ENCODE assay signal across 12 mouse cellular contexts in genomic region chr4:101172738-101173137, GRCm38 (mm10).
DNase-seq lines count a peak whose midpoint lies in the region; ATAC-seq and TF ChIP-seq lines count a peak whose summit lies in the region.
"Had no signal": no experiment of that assay in that cellular context is flagged by ENCODE, and none has a peak within 500 bp of the region (broad histone marks: within the 10 kb centered on the region; RNA-seq: fewer than 3 reads in every experiment).

No protein-coding gene starts in this region.

- no peak for ATAC-seq in kidney, embryonic 16.5 days (ENCODE audit: low FRiP score, low TSS enrichment)
- no peak for ATAC-seq in hindbrain, embryonic 14.5 days (ENCODE audit: low FRiP score)
- ATAC-seq in stomach, postnatal 0 days (ENCODE audit: low FRiP score, low TSS enrichment), result no peak

- TF ChIP-seq POLR2A in kidney, adult 2 months (IDR thresholded peaks at IDR 0.05; ENCODE audit: low read depth, low read length), result no peak

- H3K27ac ChIP-seq in kidney, adult 2 months (ENCODE audit: insufficient read depth, low read depth, low read length), result no peak overlapping the region
- no peak overlapping the region for H3K27ac ChIP-seq in kidney, embryonic 16.5 days (ENCODE audit: low read length)
- peak overlapping the region; percentile 27 for H3K27ac ChIP-seq in macrophage
- H3K27ac ChIP-seq in hindbrain, embryonic 14.5 days, result no peak overlapping the region
- H3K27ac ChIP-seq in stomach, postnatal 0 days (replicated peaks), result no peak overlapping the region
- H3K27ac ChIP-seq: hindbrain, embryonic 15.5 days had no signal

- no peaks in the 10 kb centered on the region for H3K4me1 ChIP-seq in kidney, adult 2 months (ENCODE audit: control insufficient read depth, insufficient read depth, low read length)
- no peaks in the 10 kb centered on the region for H3K4me1 ChIP-seq in kidney, embryonic 16.5 days (ENCODE audit: insufficient read depth, low read length)
- no peaks in the 10 kb centered on the region for H3K4me1 ChIP-seq in hindbrain, embryonic 14.5 days (replicated peaks; ENCODE audit: control insufficient read depth, insufficient read depth, low read length)
- no peaks in the 10 kb centered on the region for H3K4me1 ChIP-seq in stomach, postnatal 0 days (replicated peaks; ENCODE audit: control insufficient read depth, insufficient read depth)
- H3K4me1 ChIP-seq: hindbrain, embryonic 15.5 days had no signal

- H3K9ac ChIP-seq in kidney, embryonic 16.5 days (replicated peaks; ENCODE audit: low read length), result no peak overlapping the region
- no peak overlapping the region for H3K9ac ChIP-seq in hindbrain, embryonic 14.5 days
- H3K9ac ChIP-seq in stomach, postnatal 0 days (ENCODE audit: low read length), result no peak overlapping the region
- H3K9ac ChIP-seq: hindbrain, embryonic 15.5 days had no signal

- H3K36me3 ChIP-seq in kidney, adult 2 months (ENCODE audit: control insufficient read depth, insufficient read depth, low read length), result peaks cover 4% of the 10 kb centered on the region; the same call in 1 of the 2 replicates
- H3K36me3 ChIP-seq in kidney, embryonic 16.5 days (ENCODE audit: insufficient read depth, low read length), result peaks cover 35% of the 10 kb centered on the region
- H3K36me3 ChIP-seq in macrophage (ENCODE audit: inconsistent target), result peaks cover 39% of the 10 kb centered on the region
- H3K36me3 ChIP-seq in hindbrain, embryonic 14.5 days (replicated peaks; ENCODE audit: control insufficient read depth, insufficient read depth), result peaks cover 32% of the 10 kb centered on the region
- H3K36me3 ChIP-seq in stomach, postnatal 0 days (ENCODE audit: control insufficient read depth, insufficient read depth, low read length), result peaks cover 18% of the 10 kb centered on the region

- H3K4me3 ChIP-seq in kidney, adult 2 months (ENCODE audit: insufficient read depth, low read depth, low read length), result no peak overlapping the region
- H3K4me3 ChIP-seq in kidney, embryonic 16.5 days (ENCODE audit: low read length), result no peak overlapping the region
- H3K4me3 ChIP-seq in macrophage (ENCODE audit: inconsistent target), result no peak overlapping the region
- H3K4me3 ChIP-seq in hindbrain, embryonic 14.5 days (replicated peaks; ENCODE audit: low read length), result no peak overlapping the region
- no peak overlapping the region for H3K4me3 ChIP-seq in stomach, postnatal 0 days (ENCODE audit: low read depth, low read length)
- H3K4me3 ChIP-seq: hindbrain, embryonic 15.5 days; megakaryocyte, embryonic 14.5 days had no signal

- no peaks in the 10 kb centered on the region for H3K27me3 ChIP-seq in kidney, adult 2 months (replicated peaks; ENCODE audit: control insufficient read depth, insufficient read depth, low read length)
- no peaks in the 10 kb centered on the region for H3K27me3 ChIP-seq in kidney, embryonic 16.5 days (ENCODE audit: insufficient read depth, low read length)
- H3K27me3 ChIP-seq in hindbrain, embryonic 14.5 days (ENCODE audit: control insufficient read depth, insufficient read depth, low read length), result no peaks in the 10 kb centered on the region
- no peaks in the 10 kb centered on the region for H3K27me3 ChIP-seq in stomach, postnatal 0 days (ENCODE audit: control insufficient read depth, insufficient read depth, low read length)
- H3K27me3 ChIP-seq: hindbrain, embryonic 15.5 days; megakaryocyte, embryonic 14.5 days had no signal

- DNase-seq in kidney, adult 2 months, result peak; percentile 41
- DNase-seq in B cell, adult 2 months, result peak; percentile 31 to 43
- DNase-seq in ZHBTc4 (ENCODE audit: low read depth, low spot score), result peak; percentile 14
- no peak for DNase-seq in ovary, postnatal 14 days (ENCODE audit: low spot score)
- no peak for DNase-seq in hindbrain, embryonic 14.5 days (ENCODE audit: low spot score)
- no peak for DNase-seq in stomach, postnatal 0 days (ENCODE audit: low spot score)
- DNase-seq: adrenal gland, postnatal 36 days; cerebellum, adult 11 months had no signal

- WGBS in kidney, adult 2 months, result 73% methylated on average over 2 of the region's 2 CpGs
- WGBS in kidney, embryonic 16.5 days, result 88% methylated on average over 2 of the region's 2 CpGs
- 8% methylated on average over 2 of the region's 2 CpGs for WGBS in macrophage (ENCODE audit: missing documents)
- WGBS in hindbrain, embryonic 14.5 days, result 96% methylated on average over 2 of the region's 2 CpGs
- 69% methylated on average over 2 of the region's 2 CpGs for WGBS in stomach, postnatal 0 days

- no peaks in the 10 kb centered on the region for H3K9me3 ChIP-seq in kidney, embryonic 16.5 days (ENCODE audit: low read length)
- no peaks in the 10 kb centered on the region for H3K9me3 ChIP-seq in hindbrain, embryonic 14.5 days (ENCODE audit: control insufficient read depth, low read length)
- no peaks in the 10 kb centered on the region for H3K9me3 ChIP-seq in stomach, postnatal 0 days (ENCODE audit: control insufficient read depth, low read length)
- H3K9me3 ChIP-seq: hindbrain, embryonic 15.5 days; megakaryocyte, embryonic 14.5 days had no signal

- TF ChIP-seq CTCF in kidney, adult 2 months (conservative IDR thresholded peaks at IDR 0.05; ENCODE audit: insufficient read depth, insufficient read length, low read depth, low read length), result no peak
- TF ChIP-seq CTCF in stomach, postnatal 0 days (IDR thresholded peaks at IDR 0.05; ENCODE audit: low read depth), result no peak

- no peak for TF ChIP-seq EP300 in stomach, postnatal 0 days (optimal IDR thresholded peaks at IDR 0.05)

- no peak overlapping the region for H3K4me2 ChIP-seq in kidney, embryonic 16.5 days (replicated peaks; ENCODE audit: low read depth, low read length)
- H3K4me2 ChIP-seq in hindbrain, embryonic 14.5 days (replicated peaks), result no peak overlapping the region
- H3K4me2 ChIP-seq in stomach, postnatal 0 days (replicated peaks; ENCODE audit: low read depth), result no peak overlapping the region
- H3K4me2 ChIP-seq: hindbrain, embryonic 15.5 days had no signal

- no peaks in the 10 kb centered on the region for H3K79me2 ChIP-seq in macrophage (ENCODE audit: inconsistent target)

Comparison
In these comparisons a context has a peak if more than half of its experiments do, and no peak if none do; other contexts are left out.
1. DNase-seq: peak in kidney, adult 2 months (single experiment), B cell, adult 2 months (2 of 2) and ZHBTc4 (single experiment); none in ovary, postnatal 14 days (single experiment), hindbrain, embryonic 14.5 days (single experiment) and stomach, postnatal 0 days (single experiment).